Mouse (Mus musculus) liver, embryonic 11.5 days (tissue): ENCODE measurements around the gene Tbl1xr1. TPM values are rescaled to one million over a fixed set of nuclear protein-coding genes. Genes with fewer than 3 reads are reported as not detected.

Experiments
- ATAC-seq: fragments of 200-750 bp; cut with Nextera tagmentation; replicated peaks from 2 replicates; pipeline ENCODE4 v1.8.0; 2017; ENCODE audit warnings: moderate number of reproducible peaks, mild to moderate bottlenecking, moderate TSS enrichment, moderate library complexity; ENCODE audit not compliant: low FRiP score
- DNase-seq: peaks from one replicate; pipeline ENCODE4 v3.0.0-alpha.2; 2017; ENCODE audit warnings: low spot score
- H3K27ac ChIP-seq: fragments of 300-500 bp; sonication (generic); 2 replicates; pipeline ENCODE4 v1.5.1; 2014; ENCODE audit warnings: mild to moderate bottlenecking, low read depth, low read length, control low read depth
- H3K27me3 ChIP-seq: fragments of 300-500 bp; sonication (generic); replicated peaks from 2 replicates; pipeline ENCODE4 v1.6.1; 2014; ENCODE audit warnings: low read length, mixed read lengths; ENCODE audit not compliant: control insufficient read depth, insufficient read depth
- H3K36me3 ChIP-seq: fragments of 300-500 bp; sonication (generic); 2 replicates; pipeline ENCODE4 v1.6.1; 2014; ENCODE audit warnings: mild to moderate bottlenecking, low read length, moderate library complexity, mixed read lengths; ENCODE audit not compliant: control insufficient read depth, insufficient read depth
- H3K4me1 ChIP-seq: fragments of 300-500 bp; sonication (generic); replicated peaks from 2 replicates; pipeline ENCODE4 v1.6.1; 2014; ENCODE audit warnings: low read length, mixed read lengths; ENCODE audit not compliant: control insufficient read depth, insufficient read depth
- H3K4me2 ChIP-seq: fragments of 300-500 bp; sonication (generic); 2 replicates; pipeline ENCODE4 v1.6.1; 2014; ENCODE audit warnings: mild to moderate bottlenecking, control low read depth, moderate library complexity
- H3K4me3 ChIP-seq: fragments of 300-500 bp; sonication (generic); 2 replicates; pipeline ENCODE4 v1.5.1; 2014; ENCODE audit warnings: low read depth, low read length, control low read depth
- H3K9ac ChIP-seq: fragments of 300-500 bp; sonication (generic); 2 replicates; pipeline ENCODE4 v1.6.1; 2014; ENCODE audit warnings: low read depth, low read length, control low read depth
- H3K9me3 ChIP-seq: fragments of 300-500 bp; sonication (generic); 2 replicates; pipeline ENCODE4 v1.6.1; 2016; ENCODE audit warnings: low read length, inconsistent platforms, mixed read lengths; ENCODE audit not compliant: control insufficient read depth
- WGBS: fragments of 180-500 bp; shearing (Covaris S2); extraction: QIAGEN DNeasy Blood & Tissue Kit; methylation state at CpG from one replicate; pipeline ENCODE4 v1.1.7; 2014; 5-methylcytosine and 5-hydroxymethylcytosine counted together
- polyA plus RNA-seq: library from polyadenylated mRNA; unstranded; fragments of >200 nt; fragmentation: Nextera tagmentation; extraction: Ambion mirVana; gene quantifications from 2 replicates; pipeline ENCODE4 v1.2.1, GENCODE M21; 2014

The Tbl1xr1 gene
- polyA plus RNA-seq, 1 experiment from 2014 or later: 21.2 TPM

DNA sequence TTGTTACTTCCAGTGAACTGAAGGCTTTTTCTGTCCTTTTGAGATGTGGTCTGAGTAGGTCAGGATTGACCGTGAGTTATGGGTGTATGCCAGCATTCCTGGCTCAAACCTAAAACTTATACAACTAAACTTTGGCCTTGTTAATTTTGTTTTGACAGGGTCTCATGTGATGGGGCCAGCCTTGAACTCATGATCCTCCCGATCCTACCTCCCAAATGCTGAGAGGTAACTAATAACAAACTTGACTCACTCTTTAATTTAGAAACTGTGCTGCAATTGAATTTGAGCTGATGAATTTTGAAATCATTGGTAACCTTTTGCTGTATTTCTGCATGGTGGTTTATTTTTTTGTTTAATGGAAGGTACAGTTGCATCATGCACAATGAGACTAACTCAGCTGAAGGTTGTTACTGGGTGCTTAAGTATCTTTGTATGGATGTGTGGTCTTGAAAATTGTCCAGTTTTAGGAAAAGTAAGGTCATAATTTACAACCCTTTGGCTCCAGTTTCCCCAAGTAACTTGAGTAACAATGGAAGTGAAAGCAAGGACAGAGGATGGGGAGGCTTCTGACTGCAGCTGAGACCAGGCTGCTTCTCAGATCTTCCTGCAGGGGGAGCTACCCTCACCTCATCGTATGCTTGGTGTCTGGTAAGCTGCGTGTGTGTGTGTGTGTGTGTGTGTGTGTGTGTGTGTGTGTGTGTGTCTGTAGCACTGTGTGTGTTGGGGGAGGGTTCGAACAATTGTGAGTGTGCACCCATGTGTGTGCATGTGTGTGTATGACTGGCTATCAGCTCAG is 66.6 kb downstream of the Tbl1xr1 start:
- no peaks in the 10 kb centered on the region for H3K9me3 ChIP-seq
- no peaks in the 10 kb centered on the region for H3K27me3 ChIP-seq
- H3K4me3 ChIP-seq: no peak overlapping the region
- peak; percentile 66 for ATAC-seq
- H3K9ac ChIP-seq: no peak overlapping the region
- H3K4me2 ChIP-seq: no peak overlapping the region
- no peaks in the 10 kb centered on the region for H3K36me3 ChIP-seq
- H3K4me1 ChIP-seq: peaks cover 6% of the 10 kb centered on the region
- no peak overlapping the region for H3K27ac ChIP-seq
- WGBS: 75% methylated on average over 5 of the region's 5 CpGs
- DNase-seq: no peak

DNA sequence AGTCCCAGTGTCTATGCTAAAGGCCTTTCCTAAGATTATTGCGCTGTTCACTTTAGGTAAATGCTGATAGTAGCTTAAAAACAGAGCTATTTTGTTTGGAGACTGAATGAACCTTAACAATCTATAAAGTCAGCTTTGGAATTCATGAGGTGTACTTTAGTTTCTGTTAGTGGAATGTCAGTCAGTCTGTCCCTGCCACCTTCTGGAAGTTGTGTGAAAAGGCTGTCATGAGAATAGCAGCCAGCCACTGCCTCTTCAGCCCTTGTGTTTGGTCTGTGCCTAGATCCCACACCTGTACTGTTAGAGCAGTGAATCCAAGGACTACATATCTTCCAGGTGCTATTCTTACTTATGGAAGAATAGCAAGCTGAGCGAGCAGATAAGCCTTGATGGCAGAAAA is 67.8 kb downstream of the Tbl1xr1 start:
- Histone ChIP-seq H3K27ac (no peak overlapping the region), H3K36me3 (no peaks in the 10 kb centered on the region)

DNA sequence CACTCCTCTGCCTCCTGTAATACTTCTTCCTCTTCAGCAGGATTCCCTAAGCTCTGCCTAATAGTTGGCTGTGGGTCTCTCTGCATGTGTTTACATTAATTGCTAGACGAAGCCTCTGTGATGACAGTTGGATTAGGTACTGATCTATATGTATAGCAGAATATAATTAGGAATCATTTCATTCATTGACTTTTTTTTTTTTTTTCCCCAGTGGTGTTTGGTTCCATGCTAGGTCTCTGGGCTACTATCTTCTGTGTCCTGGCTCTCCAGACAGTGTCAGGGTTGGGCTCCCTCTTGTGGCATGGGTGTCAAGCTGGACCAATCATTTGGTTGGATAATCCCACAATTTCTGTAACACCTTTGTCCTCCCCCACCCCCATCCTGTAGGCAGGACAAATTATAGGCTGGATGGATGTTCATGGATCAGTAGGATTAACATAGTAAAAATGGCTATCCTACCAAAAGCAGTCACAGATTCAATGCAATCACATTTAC is 71.0 kb downstream of the Tbl1xr1 start:
- DNase-seq: no peak
- Histone ChIP-seq H3K27ac (no peak overlapping the region), H3K4me1 (peaks cover 8% of the 10 kb centered on the region), H3K36me3 (no peaks in the 10 kb centered on the region), H3K9ac (no peak overlapping the region), H3K4me3 (no peak overlapping the region), H3K4me2 (no peak overlapping the region), H3K27me3 (no peaks in the 10 kb centered on the region), H3K9me3 (no peaks in the 10 kb centered on the region)
- ATAC-seq: no peak
- WGBS: 52% methylated on average over 1 of the region's 1 CpGs

More for the DNA sequence above, 67.8 kb downstream of the Tbl1xr1 start:
- H3K9me3 ChIP-seq: no peaks in the 10 kb centered on the region
- no peaks in the 10 kb centered on the region for H3K27me3 ChIP-seq
- WGBS: 83% methylated on average over 2 of the region's 2 CpGs
- H3K9ac ChIP-seq: no peak overlapping the region
- no peak overlapping the region for H3K4me3 ChIP-seq
- no peak for ATAC-seq
- peaks cover under 1% of the 10 kb centered on the region for H3K4me1 ChIP-seq
- DNase-seq: no peak
- H3K4me2 ChIP-seq: no peak overlapping the region

DNA sequence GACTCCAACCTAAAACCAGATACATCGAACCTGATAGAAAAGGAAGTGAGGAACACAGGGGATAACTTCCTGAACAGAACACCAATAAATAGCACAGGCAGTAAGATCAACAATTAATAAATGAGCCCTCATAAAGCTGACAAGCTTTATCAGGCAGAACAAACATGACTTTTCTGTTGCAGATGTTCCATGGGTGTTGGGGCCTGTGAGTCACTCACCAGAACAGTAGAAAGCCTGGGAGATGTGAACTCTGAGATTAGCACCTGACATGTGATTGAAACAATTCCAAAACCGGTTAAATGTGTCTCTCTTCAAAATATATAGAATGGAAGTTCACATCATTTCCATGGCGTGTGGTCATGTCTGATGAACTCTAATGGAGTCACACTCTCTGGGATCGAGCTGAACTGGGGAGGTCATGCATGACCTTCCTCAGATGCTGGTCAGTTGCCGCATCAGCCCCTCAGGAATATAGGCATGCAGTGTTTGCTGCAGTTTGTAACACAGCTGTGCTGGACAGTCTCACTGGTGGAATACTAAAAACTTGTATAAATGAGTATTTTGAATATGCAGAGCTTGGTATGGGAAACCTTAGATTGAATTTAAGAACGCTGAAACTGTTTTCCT is 72.0 kb downstream of the Tbl1xr1 start:
- Histone ChIP-seq H3K36me3 (no peaks in the 10 kb centered on the region; the same call in 1 of the 2 replicates), H3K4me2 (no peak overlapping the region), H3K9ac (no peak overlapping the region), H3K27me3 (no peaks in the 10 kb centered on the region), H3K27ac (no peak overlapping the region), H3K4me1 (peaks cover 8% of the 10 kb centered on the region), H3K9me3 (no peaks in the 10 kb centered on the region), H3K4me3 (no peak overlapping the region)
- 87% methylated on average over 6 of the region's 6 CpGs for WGBS
- ATAC-seq (no peak), DNase-seq (no peak)

DNA sequence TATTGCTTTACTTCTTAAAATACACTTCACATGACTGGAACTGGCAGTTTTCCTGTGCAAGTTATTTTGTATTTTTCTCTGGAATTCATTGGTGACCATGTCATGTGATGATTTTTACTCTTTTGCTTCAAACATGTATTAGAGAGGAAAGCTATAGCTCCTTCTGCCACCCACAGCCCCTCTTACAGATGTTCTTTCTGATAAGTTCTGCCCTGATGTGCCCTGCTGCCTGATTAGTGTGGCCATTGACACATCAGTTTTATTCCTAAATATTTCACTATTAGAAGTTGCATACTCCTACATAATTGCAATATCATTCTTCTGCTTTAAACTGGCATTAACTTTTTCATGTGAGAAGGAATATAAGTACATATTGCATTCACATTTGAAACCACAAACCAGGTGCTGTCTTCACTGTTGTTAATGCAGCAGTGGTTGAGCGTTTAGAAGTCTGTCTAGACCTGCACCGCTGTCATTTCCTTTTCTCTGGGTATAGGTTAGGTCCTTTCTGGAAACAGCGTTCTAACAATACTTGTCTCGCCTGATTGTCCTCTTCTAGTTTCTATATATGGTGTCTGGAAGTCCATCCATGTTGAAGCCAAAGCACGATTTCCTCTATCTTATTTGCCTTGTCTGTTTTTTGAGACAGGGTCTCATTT is 74.5 kb downstream of the Tbl1xr1 start:
- DNase-seq (no peak), ATAC-seq (peak; percentile 59; the same call in 1 of the 2 replicates)
- Histone ChIP-seq H3K9ac (no peak overlapping the region), H3K27ac (no peak overlapping the region), H3K27me3 (no peaks in the 10 kb centered on the region), H3K4me1 (peaks cover 8% of the 10 kb centered on the region), H3K4me3 (no peak overlapping the region), H3K36me3 (no peaks in the 10 kb centered on the region; the same call in 1 of the 2 replicates), H3K9me3 (no peaks in the 10 kb centered on the region), H3K4me2 (no peak overlapping the region)
- 74% methylated on average over 5 of the region's 5 CpGs for WGBS

DNA sequence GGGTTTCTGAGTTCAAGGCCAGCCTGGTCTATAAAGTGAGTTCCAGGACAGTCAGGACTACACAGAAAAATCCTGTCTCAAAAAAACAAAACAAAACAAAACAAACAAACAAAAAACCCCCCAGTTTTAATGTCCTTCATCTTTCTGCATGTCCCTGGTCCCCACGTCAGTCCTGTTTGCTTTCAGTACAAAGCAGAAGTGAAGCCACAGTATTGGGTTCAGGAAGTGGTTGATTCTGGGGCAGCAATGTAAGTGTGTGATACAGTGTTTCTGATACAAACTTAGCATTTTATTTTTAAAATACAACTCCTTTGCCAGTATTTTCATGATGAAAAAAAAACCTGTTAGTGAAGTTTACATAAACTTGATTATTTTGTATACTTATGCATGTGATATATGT is 76.3 kb downstream of the Tbl1xr1 start:
- Histone ChIP-seq H3K4me2 (no peak overlapping the region), H3K36me3 (no peaks in the 10 kb centered on the region; the same call in 1 of the 2 replicates), H3K27ac (no peak overlapping the region), H3K27me3 (no peaks in the 10 kb centered on the region), H3K9ac (no peak overlapping the region), H3K4me3 (no peak overlapping the region), H3K4me1 (peaks cover 8% of the 10 kb centered on the region), H3K9me3 (no peaks in the 10 kb centered on the region)
- 63% methylated on average over 1 of the region's 1 CpGs for WGBS
- DNase-seq: no peak
- no peak for ATAC-seq

DNA sequence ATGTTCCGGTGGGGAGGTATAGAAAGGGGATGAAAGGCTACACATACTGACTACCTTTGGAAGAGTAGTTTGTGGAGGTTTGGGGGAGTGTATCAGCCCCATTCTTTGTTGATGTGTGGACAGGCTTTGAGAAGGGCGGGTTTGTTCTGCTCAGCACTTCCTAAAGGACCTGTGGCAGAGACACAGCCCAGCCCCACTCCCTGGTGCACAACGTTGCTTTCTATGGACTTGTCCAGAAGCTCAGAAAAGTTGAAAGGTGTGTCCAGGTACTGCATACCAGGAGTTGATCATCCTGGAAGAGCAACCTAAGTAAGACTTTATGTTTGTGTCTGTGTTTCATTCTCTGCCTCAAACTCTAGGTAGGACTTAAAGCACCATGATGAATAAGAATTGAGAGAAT is 78.1 kb downstream of the Tbl1xr1 start:
- 92% methylated on average over 3 of the region's 3 CpGs for WGBS

DNA sequence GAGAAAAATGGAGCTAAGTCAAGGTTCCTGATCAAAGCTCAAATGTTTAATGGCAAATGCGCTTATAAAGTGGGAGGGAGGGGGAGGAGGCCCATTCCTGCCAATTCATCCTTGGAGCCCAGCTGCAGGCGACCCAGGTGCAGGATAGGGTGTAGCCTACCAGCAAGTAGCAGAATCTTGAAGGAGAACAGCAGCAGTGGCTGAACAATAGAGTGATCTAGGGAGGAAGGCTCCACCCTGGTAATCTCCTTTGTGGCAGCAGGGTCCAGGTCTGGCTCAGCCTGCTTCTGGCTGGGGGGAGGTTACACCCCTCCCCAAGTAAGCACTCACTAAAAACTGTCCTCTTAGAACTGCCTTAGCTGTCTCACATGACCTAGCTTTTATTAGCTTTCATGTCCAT is 79.9 kb downstream of the Tbl1xr1 start:
- H3K9ac ChIP-seq: no peak overlapping the region
- ATAC-seq: peak; percentile 65
- H3K27me3 ChIP-seq: no peaks in the 10 kb centered on the region

More for the DNA sequence above, 78.1 kb downstream of the Tbl1xr1 start:
- Histone ChIP-seq H3K4me1 (peaks cover 8% of the 10 kb centered on the region), H3K36me3 (no peaks in the 10 kb centered on the region; the same call in 1 of the 2 replicates), H3K9me3 (no peaks in the 10 kb centered on the region), H3K27ac (no peak overlapping the region), H3K4me3 (no peak overlapping the region), H3K9ac (no peak overlapping the region), H3K4me2 (no peak overlapping the region), H3K27me3 (no peaks in the 10 kb centered on the region)
- DNase-seq: no peak
- no peak for ATAC-seq

More for the DNA sequence above, 79.9 kb downstream of the Tbl1xr1 start:
- H3K4me1 ChIP-seq: no peaks in the 10 kb centered on the region
- H3K27ac ChIP-seq: no peak overlapping the region
- no peak overlapping the region for H3K4me3 ChIP-seq
- DNase-seq: no peak
- no peaks in the 10 kb centered on the region; the same call in 1 of the 2 replicates for H3K36me3 ChIP-seq
- WGBS: 78% methylated on average over 2 of the region's 2 CpGs
- no peaks in the 10 kb centered on the region for H3K9me3 ChIP-seq
- no peak overlapping the region for H3K4me2 ChIP-seq
